Mouse (Mus musculus) hindbrain, embryonic 10.5 days (tissue): ENCODE results near the gene D930007J09Rik. TPM values are rescaled to one million over a fixed set of nuclear protein-coding genes. Genes with fewer than 3 reads are reported as not detected.

Source experiments
- DNase-seq: peaks from one replicate; pipeline ENCODE4 v3.0.0-alpha.2; 2017; ENCODE audit warnings: low spot score
- H3K27ac ChIP-seq: fragments of 300-500 bp; sonication (generic); 2 replicates; pipeline ENCODE4 v1.5.1; 2016; ENCODE audit warnings: mild to moderate bottlenecking, moderate library complexity
- H3K27me3 ChIP-seq: fragments of 300-500 bp; sonication (generic); 2 replicates; pipeline ENCODE4 v1.6.1; 2016; ENCODE audit warnings: mild to moderate bottlenecking; ENCODE audit not compliant: poor library complexity, insufficient read depth, severe bottlenecking
- H3K36me3 ChIP-seq: fragments of 300-500 bp; sonication (generic); 2 replicates; pipeline ENCODE4 v1.6.1; 2016; ENCODE audit warnings: mild to moderate bottlenecking, moderate library complexity
- H3K4me1 ChIP-seq: fragments of 300-500 bp; sonication (generic); replicated peaks from 2 replicates; pipeline ENCODE4 v1.6.1; 2016; ENCODE audit warnings: mild to moderate bottlenecking
- H3K4me3 ChIP-seq: fragments of 300-500 bp; sonication (generic); 2 replicates; pipeline ENCODE4 v1.5.1; 2016; ENCODE audit warnings: mild to moderate bottlenecking, moderate library complexity
- H3K9me3 ChIP-seq: fragments of 300-500 bp; sonication (generic); 2 replicates; pipeline ENCODE4 v1.6.1; 2016; ENCODE audit warnings: mild to moderate bottlenecking, moderate library complexity
- WGBS: fragments of 180-500 bp; shearing (Covaris S2); methylation state at CpG from one replicate; pipeline ENCODE4 v1.1.7; 2016; 5-methylcytosine and 5-hydroxymethylcytosine counted together
- polyA plus RNA-seq: library from polyadenylated mRNA; unstranded; fragments of >200 nt; fragmentation: Nextera tagmentation; extraction: Ambion mirVana; gene quantifications from 2 replicates; pipeline ENCODE4 v1.2.1, GENCODE M21; 2016

Gene D930007J09Rik
- polyA plus RNA-seq, 1 experiment from 2014 or later = not detected

DNA sequence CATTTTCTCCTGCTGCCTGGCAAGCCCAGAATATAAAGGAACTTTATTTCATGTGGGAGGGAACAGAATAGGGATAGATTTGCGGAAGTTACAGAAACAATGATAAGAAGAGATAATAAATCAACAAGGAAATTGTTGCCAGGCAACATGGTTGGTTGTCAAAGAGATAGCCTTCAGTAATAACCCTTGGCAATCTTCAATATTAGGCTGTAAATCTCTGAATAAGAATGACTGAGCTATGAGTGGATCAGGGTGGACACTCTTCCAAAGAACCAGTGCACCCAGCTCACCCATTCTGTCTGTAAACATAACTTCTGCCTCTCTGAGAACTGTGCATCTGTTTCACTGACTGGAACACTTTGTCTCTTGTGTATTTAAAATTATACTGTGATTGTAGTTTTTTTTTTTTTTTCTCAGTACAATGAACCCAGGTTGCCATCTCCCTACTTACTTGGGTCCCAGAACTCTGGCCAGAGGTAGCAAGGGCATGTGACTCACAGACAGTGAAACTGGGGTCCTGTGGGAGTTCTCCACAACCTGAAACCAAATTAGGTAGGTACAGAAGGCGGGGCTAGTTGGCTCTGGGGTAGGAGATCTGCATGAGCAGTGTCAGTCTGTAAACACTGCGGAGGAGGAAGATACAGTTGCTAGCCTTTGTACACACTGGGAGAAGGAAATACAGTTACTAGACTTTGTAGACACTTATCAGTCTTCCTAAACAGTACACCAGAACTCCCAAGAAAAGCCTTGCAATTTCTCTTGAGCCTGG, 29.0 kb upstream of the D930007J09Rik start:
- Histone ChIP-seq H3K4me3 (no peak overlapping the region), H3K27me3 (no peaks in the 10 kb centered on the region), H3K36me3 (no peaks in the 10 kb centered on the region), H3K27ac (no peak overlapping the region), H3K4me1 (no peaks in the 10 kb centered on the region), H3K9me3 (no peaks in the 10 kb centered on the region)
- WGBS = 85% methylated on average over 3 of the region's 3 CpGs
- no peak for DNase-seq

GRCm38 (mm10) chr13:32828886-32829285, 26.2 kb upstream of the D930007J09Rik start:
- 87% methylated on average over 4 of the region's 4 CpGs for WGBS
- no peaks in the 10 kb centered on the region for H3K9me3 ChIP-seq
- H3K4me1 ChIP-seq = no peaks in the 10 kb centered on the region
- no peaks in the 10 kb centered on the region for H3K36me3 ChIP-seq
- no peak for DNase-seq
- H3K4me3 ChIP-seq = no peak overlapping the region
- no peaks in the 10 kb centered on the region for H3K27me3 ChIP-seq
- H3K27ac ChIP-seq = no peak overlapping the region

DNA sequence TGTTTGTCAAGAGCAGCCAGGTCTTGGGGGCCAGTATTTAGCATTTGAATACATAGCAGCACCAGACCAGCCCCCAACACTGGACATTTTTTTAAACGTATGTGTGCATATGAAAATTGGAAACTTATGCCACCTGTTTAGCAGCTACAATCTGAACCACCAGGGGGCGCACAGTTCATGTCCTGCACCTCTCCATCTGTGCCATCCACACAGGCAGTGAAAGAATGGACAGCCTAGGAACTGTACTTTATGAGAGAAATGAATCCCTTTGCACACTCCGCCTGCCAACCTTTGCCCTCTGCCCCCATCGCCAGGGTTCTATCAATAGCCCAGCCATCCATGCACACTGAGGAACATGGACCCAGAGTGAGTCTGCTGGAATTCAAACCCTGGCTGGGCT, 25.3 kb upstream of the D930007J09Rik start:
- H3K27ac ChIP-seq = no peak overlapping the region
- WGBS = 57% methylated on average over 4 of the region's 4 CpGs
- 0 out of 2 replicates have a peak, but pooled peaks cover 4% of the 10 kb centered on the region for H3K36me3 ChIP-seq
- no peaks in the 10 kb centered on the region for H3K9me3 ChIP-seq
- DNase-seq = peak; percentile 52
- H3K27me3 ChIP-seq = no peaks in the 10 kb centered on the region
- H3K4me3 ChIP-seq = no peak overlapping the region
- no peaks in the 10 kb centered on the region for H3K4me1 ChIP-seq

DNA sequence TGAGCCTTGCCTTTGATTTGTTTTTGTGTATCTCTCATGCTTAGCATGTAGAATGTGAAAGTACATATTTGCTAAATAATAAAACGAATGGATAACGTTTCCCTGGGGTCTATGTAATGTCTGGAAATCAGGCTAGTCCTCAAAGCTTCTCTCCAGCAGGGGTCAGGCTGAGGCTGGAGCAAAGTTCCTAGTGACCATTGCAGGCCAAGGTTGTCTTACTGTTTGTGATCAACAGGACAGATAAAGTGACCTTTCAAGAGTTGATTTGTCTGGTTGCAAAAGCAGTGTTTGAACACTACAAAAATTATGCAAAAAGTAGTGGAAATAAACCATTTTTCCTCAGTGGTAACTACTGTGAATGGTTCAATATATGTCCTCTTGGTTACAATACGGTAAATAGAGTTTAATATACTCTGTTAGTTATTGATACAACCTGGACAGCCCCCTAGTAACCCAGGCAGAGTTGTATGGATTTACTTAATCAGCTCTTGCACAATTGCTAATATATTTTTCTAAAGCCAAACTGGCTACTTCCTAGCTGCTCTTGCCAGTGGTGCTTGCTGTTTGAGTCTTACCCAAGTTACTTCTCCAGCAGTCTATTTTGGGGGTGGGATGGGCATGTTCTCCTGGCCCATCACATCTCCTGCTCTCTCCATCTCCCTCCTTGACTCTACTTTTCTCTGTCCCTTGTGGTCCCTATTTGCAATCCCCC, 24.6 kb upstream of the D930007J09Rik start:
- Histone ChIP-seq H3K27me3 (no peaks in the 10 kb centered on the region), H3K36me3 (peaks cover 4% of the 10 kb centered on the region; the same call in 1 of the 2 replicates), H3K9me3 (no peaks in the 10 kb centered on the region), H3K4me1 (no peaks in the 10 kb centered on the region), H3K4me3 (no peak overlapping the region), H3K27ac (no peak overlapping the region)
- no peak for DNase-seq
- 88% methylated on average over 3 of the region's 3 CpGs for whole genome bisulfite sequencing

GRCm38 (mm10) chr13:32825546-32825945, 22.9 kb upstream of the D930007J09Rik start:
- 93% methylated on average over 8 of the region's 8 CpGs for WGBS

DNA sequence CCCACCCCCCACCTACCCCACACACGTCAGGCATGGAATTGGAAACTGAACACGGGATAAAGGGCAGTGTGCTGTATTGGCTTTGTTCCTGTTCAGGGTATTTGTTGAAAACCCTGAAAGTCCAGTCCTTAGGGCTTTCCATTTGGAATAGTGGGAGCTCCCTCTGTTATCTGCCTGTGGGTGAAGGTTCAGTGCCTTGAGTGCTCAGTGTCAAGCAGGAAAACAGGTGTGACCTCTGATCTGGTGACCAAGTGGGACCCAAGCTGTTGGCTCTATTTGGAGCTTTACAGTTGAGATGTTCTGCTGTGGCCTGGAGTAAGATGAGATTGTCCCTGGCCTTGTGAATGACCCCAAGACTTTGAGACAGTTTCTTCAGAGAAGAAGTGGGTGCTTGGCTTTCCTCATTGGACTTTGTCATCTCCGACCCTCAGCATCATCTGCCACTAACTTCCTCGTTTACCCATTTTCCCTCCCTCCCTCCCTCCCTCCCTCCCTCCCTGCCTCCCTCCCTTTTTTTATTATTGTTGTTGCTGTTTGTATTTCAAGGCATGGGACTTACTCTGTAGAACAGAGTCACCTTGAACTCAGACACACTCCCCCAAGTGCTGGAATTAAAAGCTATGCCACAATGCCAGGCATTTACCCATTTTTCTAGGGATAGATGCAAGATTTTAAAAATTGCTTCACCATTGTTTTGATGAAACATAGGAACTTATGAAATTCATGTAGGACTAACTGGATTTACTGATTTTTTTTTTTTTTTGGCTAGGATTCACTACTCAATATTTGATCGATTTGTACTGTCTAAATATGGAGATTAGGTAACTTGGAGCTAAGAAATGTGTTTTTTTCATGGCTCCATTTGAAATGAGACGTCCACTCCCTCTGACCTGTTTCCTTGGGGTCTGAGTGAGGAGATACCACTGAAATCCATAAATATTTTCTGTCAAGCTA, 22.0 kb upstream of the D930007J09Rik start:
- no peaks in the 10 kb centered on the region for H3K27me3 ChIP-seq
- H3K4me1 ChIP-seq = no peaks in the 10 kb centered on the region
- DNase-seq = no peak
- no peak overlapping the region for H3K27ac ChIP-seq
- no peaks in the 10 kb centered on the region for H3K9me3 ChIP-seq
- 80% methylated on average over 6 of the region's 6 CpGs for WGBS
- H3K4me3 ChIP-seq = no peak overlapping the region
- H3K36me3 ChIP-seq = peaks cover 29% of the 10 kb centered on the region

More at GRCm38 (mm10) chr13:32825546-32825945, 22.9 kb upstream of the D930007J09Rik start:
- no peak for DNase-seq
- H3K9me3 ChIP-seq = no peaks in the 10 kb centered on the region
- H3K4me3 ChIP-seq = no peak overlapping the region
- H3K4me1 ChIP-seq = no peaks in the 10 kb centered on the region
- H3K27me3 ChIP-seq = no peaks in the 10 kb centered on the region
- H3K36me3 ChIP-seq = peaks cover 20% of the 10 kb centered on the region
- no peak overlapping the region for H3K27ac ChIP-seq

DNA sequence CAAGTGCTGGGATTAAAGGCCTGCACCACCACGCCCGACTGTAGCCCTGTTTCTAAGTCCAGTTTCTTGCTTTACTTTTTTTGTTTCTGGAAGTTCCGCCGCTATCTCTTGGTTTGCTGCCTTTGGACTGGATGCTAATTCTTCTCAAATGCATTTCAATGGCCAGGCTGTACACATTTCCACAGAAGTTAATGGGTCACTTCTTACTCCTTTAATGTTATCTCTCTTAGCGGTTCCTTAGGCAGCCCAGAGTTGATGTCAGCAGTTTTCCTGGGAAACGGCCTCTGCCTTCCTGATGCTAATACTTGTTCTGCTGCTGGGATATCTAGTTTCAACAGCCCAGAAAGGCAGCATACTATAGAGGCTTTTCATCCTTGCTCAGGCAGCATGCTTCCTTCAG, 20.5 kb upstream of the D930007J09Rik start:
- Histone ChIP-seq H3K27me3 (no peaks in the 10 kb centered on the region), H3K4me1 (no peaks in the 10 kb centered on the region), H3K4me3 (no peak overlapping the region), H3K9me3 (no peaks in the 10 kb centered on the region), H3K36me3 (peaks cover 45% of the 10 kb centered on the region), H3K27ac (no peak overlapping the region)
- no peak for DNase-seq
- 83% methylated on average over 6 of the region's 6 CpGs for WGBS

DNA sequence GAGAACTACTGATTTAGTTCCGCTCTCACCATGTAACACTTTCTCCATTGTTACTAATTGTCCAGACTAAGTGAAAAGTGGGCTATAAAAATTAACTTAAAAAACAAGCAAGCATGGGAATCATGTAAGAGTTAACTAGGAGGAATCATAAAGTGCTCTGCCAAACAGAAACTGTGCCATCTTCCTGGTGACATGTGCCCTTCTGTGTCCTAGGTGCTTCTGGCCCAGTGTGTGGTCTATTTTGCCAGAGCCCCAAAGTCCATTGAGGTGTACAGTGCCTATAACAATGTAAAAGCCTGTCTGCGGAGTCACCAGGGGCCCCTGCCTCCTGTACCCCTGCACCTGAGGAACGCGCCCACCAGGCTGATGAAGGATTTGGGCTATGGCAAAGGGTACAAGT, 19.0 kb upstream of the D930007J09Rik start:
- Histone ChIP-seq H3K27me3 (no peaks in the 10 kb centered on the region), H3K27ac (no peak overlapping the region), H3K4me3 (no peak overlapping the region), H3K36me3 (peaks cover 59% of the 10 kb centered on the region), H3K4me1 (no peaks in the 10 kb centered on the region), H3K9me3 (no peaks in the 10 kb centered on the region)
- no peak for DNase-seq
- WGBS = 98% methylated on average over 4 of the region's 4 CpGs

DNA sequence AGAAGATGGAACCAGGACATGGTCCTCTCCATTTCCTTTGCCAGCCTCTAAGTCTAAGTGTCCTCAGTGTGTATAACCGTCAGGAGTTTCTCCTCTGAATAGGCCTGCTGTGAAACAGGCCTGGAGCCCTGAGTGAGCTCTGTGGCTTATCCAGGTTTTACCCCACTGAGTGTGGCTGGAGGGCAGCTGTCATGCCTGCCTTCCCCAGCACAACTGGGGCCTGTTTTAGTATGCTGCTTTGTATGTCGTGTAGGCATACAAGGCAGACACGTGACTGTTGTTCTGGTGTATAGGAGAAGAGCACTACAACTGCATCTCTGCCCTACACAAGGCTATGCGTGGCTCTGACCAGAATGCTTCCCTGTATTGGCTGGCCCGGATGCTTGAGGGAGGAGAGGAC, 17.3 kb upstream of the D930007J09Rik start:
- Histone ChIP-seq H3K27me3 (no peaks in the 10 kb centered on the region), H3K27ac (no peak overlapping the region), H3K4me3 (no peak overlapping the region), H3K9me3 (no peaks in the 10 kb centered on the region), H3K4me1 (no peaks in the 10 kb centered on the region), H3K36me3 (peaks cover 66% of the 10 kb centered on the region)
- WGBS = 89% methylated on average over 5 of the region's 5 CpGs
- no peak for DNase-seq

DNA sequence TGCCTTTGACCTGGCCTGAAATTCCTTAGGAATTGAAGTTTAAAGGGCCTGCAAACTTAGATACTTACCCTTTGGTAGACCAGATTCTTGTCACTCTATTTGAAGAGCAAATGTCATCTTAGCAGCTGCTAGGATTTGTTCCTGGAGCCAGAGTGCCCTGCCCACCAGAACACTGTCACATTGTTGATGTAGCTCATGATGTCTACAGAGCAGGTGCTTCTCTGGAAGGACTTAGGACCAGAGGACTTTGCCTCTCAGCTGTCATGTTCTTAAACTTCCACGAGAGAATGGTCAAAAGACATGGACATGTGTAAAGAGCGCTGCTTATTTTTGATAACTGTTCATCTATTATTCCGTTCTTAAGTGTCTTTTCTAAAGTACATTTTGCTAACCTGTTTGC, 16.6 kb upstream of the D930007J09Rik start:
- Histone ChIP-seq H3K27ac (no peak overlapping the region), H3K9me3 (no peaks in the 10 kb centered on the region), H3K27me3 (no peaks in the 10 kb centered on the region), H3K4me1 (no peaks in the 10 kb centered on the region), H3K36me3 (peaks cover 72% of the 10 kb centered on the region), H3K4me3 (no peak overlapping the region)
- no peak for DNase-seq
- 88% methylated on average over 3 of the region's 3 CpGs for WGBS

GRCm38 (mm10) chr13:32807624-32808023, 5.0 kb upstream of the D930007J09Rik start:
- DNase-seq = no peak
- Histone ChIP-seq H3K4me1 (peaks cover 20% of the 10 kb centered on the region), H3K36me3 (peaks cover 51% of the 10 kb centered on the region), H3K27ac (no peak overlapping the region), H3K9me3 (no peaks in the 10 kb centered on the region), H3K27me3 (no peaks in the 10 kb centered on the region), H3K4me3 (no peak overlapping the region)
- 65% methylated on average over 3 of the region's 3 CpGs for WGBS

DNA sequence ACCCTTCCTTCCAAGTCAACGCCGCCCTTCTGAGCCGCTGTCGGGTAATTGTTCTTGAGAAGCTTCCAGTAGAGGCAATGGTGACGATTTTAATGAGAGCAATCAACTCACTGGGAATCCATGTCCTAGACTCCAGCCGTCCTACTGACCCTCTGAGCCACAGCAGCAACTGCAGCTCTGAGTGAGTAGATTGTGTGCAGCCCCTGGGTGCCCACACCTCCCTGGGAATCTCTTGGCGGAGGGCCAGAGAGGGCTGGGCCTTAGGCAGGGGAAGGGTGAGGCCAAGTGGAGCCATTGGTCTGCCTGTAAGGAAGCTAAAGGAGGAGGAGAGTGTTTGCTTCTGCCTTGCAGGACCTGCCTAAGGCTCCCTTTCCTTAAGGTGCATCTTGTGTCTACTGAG, 4.2 kb upstream of the D930007J09Rik start:
- Histone ChIP-seq H3K36me3 (peaks cover 50% of the 10 kb centered on the region), H3K4me1 (peaks cover 26% of the 10 kb centered on the region), H3K27ac (no peak overlapping the region), H3K27me3 (no peaks in the 10 kb centered on the region), H3K9me3 (no peaks in the 10 kb centered on the region), H3K4me3 (no peak overlapping the region)
- DNase-seq = no peak
- whole genome bisulfite sequencing = 91% methylated on average over 7 of the region's 7 CpGs
